Mouse (Mus musculus): ENCODE measurements around the gene Ccnd1.

- TF ChIP-seq CTCF (IDR thresholded peaks at IDR 0.05; ENCODE audit: extremely low read depth, insufficient read length, insufficient replicate concordance, low read depth, low read length) (no peak), POLR2A (IDR thresholded peaks at IDR 0.05; ENCODE audit: low read depth, low read length) (no peak)
Observed at GRCm38 (mm10) chr7:144929931-144930330, 9.8 kb downstream of the Ccnd1 start.

Data from small intestine, adult 2 months (tissue).